Mouse (Mus musculus): Measurements from ENCODE around the gene Pard3.

DNA sequence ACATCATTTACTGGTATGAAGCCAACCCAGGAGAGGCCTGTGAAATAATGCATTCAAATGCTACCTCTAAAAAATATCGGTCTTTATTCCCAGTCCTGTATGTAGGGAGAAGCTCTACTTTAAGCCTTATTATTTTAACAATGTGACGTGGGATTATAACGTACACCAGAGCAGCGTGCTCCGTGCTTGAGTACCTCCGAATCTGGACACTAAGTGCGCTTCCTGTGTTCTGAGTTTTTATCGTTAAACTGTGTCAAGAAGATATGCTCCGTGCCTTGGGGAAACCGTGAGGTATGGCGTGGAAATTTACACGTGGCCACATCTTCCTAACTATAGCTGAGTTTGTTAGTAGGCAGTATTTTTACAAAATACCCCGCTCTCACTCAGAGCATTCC, 436.0 kb downstream of the Pard3 start:
- no peak for TF ChIP-seq POLR2A (IDR thresholded peaks at IDR 0.05; ENCODE audit: control insufficient read depth, extremely low read depth, insufficient read depth, low read length, poor library complexity)
- TF ChIP-seq CTCF (IDR thresholded peaks at IDR 0.05; ENCODE audit: borderline replicate concordance, control insufficient read depth, extremely low read depth, insufficient read depth, low read length, poor library complexity) = no peak
